Mouse (Mus musculus): ENCODE results near the gene Sept14. TPM values are rescaled to one million over a fixed set of nuclear protein-coding genes. Genes with fewer than 3 reads are reported as not detected.
"Not testable (repeated sequence)": the region's sequence is repeated elsewhere in the genome, so short reads cannot be mapped to it uniquely, and the experiment has no call there.

Gene Sept14
- not detected in 2 replicates for polyA plus RNA-seq (2012; rRNA removed)

DNA sequence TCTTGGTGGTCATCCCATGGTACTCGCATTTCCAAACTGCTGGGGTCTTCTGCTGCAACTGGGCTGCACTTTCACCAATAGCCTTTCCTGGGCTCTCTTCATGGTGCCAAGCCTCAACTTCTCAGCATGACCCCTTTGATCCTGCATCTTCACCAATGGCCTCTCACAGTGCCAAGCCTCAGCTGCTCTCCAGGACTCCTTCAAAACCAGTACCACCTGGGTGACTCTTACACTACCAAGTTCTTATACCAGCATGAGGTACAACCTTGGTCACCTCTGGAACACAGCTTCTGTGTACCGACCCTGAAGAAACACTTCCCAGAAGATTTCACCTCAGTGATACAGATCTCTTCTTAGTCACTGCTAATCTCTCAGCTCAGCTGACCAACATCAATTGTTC, at the start of gene Sept14:
TSS of gene Sept14 (minus strand) at position 101 of the 400 bp plus-strand sequence.
- no peak for DNase-seq (ENCODE audit: low spot score)

- no peak for DNase-seq (ENCODE audit: low spot score)
These were observed 48.6 kb upstream of the Sept14 start for GRCm38 (mm10) chr5:129756886-129757285.

GRCm38 (mm10) chr5:129744050-129744449, 35.7 kb upstream of the Sept14 start:
- DNase-seq (ENCODE audit: low spot score), result no peak

- DNase-seq (ENCODE audit: low spot score), result no peak
These were observed 34.7 kb upstream of the Sept14 start for GRCm38 (mm10) chr5:129742903-129743488.

GRCm38 (mm10) chr5:129740976-129741375, 32.7 kb upstream of the Sept14 start:
- no peak for DNase-seq (ENCODE audit: low spot score)

DNA sequence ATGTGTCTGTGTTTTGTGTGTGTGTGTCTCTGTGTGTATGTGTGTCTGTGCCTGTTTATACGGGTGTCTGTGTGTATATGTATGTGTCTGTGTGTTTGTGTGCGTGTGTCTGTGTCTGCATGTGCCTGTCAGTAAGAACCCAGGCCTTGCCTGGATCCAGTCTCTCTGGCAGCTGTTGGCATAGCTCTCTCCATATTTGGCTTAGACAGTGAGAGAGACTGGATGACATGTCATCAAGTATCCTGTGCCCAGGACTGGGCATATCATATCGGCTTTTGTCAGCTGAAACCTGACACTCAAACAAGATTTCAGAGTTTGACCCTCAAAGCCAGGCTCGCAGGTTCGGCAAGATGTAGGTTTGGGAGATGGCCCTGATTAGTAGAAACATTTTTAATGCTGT, 22.7 kb upstream of the Sept14 start:
- no peak for DNase-seq (ENCODE audit: low spot score)

- peak; percentile 26 for DNase-seq (ENCODE audit: low spot score)
These were observed 22.0 kb upstream of the Sept14 start for GRCm38 (mm10) chr5:129730344-129730743.

GRCm38 (mm10) chr5:129729286-129729685, 21.0 kb upstream of the Sept14 start:
- no peak for DNase-seq (ENCODE audit: low spot score)

DNA sequence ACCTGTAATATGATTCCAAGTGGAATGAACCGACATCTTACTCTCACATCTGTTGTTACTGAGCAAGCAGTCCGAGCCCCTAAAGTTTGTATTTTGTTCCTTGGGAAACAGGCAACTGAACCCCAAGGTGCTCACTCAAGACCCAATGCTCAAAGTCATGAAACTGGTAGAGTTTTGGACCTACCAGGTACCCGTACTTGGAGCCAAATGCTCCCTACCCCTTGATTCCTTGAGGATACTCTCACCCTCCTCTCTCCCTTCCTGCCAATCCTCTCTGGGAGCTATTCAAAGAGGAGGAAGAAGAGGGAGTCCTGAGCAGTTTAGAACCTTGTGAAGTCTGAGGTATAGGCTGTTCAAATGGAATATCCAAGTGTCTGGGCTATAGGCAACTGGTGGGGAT, 18.5 kb upstream of the Sept14 start:
- no peak for DNase-seq (ENCODE audit: low spot score)

DNA sequence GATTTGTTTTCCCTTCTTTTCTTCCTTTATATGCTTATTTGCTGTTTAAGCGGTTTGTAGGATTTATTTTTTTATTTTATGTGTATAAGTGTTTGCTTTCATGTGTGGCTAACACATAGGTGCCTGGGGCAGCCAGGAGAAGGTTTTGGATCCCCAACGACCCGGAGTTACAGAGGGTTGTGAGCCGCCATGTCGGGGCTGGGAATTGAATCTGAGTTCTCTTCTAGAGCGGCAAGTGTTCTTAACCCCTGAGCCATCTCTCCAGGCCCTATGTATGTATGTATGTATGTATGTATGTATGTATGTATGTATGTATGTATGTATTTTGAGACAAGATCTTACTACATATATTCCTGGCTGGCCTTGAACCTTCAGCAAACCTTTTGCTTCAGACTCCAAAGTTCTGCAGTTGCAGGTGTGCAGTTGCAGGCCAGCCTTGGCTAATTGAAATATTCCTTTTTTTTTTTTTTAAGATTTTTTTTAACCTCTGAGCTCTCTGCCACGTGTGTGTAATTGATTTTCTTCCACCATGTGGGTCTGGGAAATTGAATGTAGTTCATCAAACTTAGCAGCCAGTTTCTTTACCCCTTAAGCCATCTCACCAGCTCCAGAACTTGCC, 17.6 kb upstream of the Sept14 start:
- no peak for DNase-seq (ENCODE audit: low spot score)

- peak; percentile 96 for DNase-seq (ENCODE audit: low spot score)
These were observed 16.8 kb upstream of the Sept14 start, which contains the start of gene Nipsnap2 for GRCm38 (mm10) chr5:129724834-129725773. Gene Nipsnap2, plus strand, starts transcription at chr5:129725063.

GRCm38 (mm10) chr5:129724268-129724667, 16.0 kb upstream of the Sept14 start:
- no peak for DNase-seq (ENCODE audit: low spot score)

DNA sequence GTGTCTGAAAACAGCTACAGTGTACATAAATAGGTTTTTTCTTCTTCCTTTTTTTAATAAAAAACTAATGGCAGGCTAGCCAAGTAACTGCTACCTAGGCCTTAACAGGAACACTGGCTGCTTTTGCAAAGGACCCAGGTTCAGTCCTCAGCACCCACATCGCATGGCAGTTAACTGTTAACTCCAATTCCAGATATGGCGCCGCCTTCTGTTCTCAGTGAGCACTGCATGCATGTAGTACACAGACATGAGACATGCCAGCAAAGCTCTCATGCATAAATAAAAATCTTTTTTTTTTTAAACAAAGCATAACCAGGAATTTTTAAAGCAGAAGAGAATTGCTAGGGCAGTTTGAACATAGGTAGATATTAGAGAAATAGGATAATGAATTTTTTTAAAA, 11.9 kb upstream of the Sept14 start:
- no peak for DNase-seq (ENCODE audit: low spot score)

DNA sequence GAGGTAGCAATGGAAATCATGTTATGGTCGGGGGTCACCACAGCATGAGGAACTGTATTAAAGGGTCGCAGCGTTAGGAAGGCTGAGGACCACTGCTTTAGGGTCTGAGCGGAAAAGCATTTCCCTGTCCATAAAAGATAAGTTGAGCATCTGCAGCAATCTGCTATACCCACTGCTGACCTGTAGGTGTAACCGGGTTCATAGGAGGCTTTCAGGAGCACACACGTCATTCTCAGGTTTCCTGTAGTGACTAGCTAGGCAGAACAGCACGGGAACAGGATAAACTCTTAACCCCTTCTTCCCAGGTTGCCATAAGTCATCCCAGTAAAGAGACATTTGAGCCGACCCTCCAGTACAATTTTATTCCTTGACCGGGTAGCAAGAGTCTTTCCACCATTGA, 8.7 kb upstream of the Sept14 start:
- no peak for DNase-seq (ENCODE audit: low spot score)

GRCm38 (mm10) chr5:129715326-129715861, 7.1 kb upstream of the Sept14 start, which contains the start of gene Mrps17:
Gene Mrps17, plus strand, starts transcription at chr5:129715497.
- peak; percentile 80 for DNase-seq (ENCODE audit: low spot score)

GRCm38 (mm10) chr5:129703368-129703767, 4.9 kb downstream of the Sept14 start:
- DNase-seq (ENCODE audit: low spot score), result no peak

GRCm38 (mm10) chr5:129701706-129702105, 6.6 kb downstream of the Sept14 start:
- no peak for DNase-seq (ENCODE audit: low spot score)

DNA sequence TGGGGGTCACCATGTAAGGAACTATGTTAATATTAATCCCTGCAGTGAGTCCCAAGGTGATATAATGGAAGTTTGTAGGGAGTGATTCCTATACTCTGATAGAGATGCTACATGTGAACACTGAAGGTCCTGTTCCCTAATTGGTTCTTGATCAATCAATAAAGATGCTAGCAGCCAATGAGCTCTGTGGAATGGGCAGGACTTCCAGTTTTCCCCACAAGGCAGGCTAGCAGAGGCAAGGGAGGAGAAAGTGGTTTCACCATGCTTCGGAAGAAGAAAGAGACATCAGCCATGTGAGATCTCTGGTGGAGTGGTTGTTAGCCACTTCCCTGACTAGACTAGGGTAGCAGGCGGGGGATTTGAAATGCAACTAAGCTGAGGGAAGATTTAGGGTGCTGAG, 7.8 kb downstream of the Sept14 start:
- no peak for DNase-seq (ENCODE audit: low spot score)

- DNase-seq (ENCODE audit: low spot score), result no peak
These were observed 17.8 kb downstream of the Sept14 start for GRCm38 (mm10) chr5:129690528-129690927.

- DNase-seq (ENCODE audit: low spot score), result no peak
These were observed 20.7 kb downstream of the Sept14 start for GRCm38 (mm10) chr5:129687621-129688020.

DNA sequence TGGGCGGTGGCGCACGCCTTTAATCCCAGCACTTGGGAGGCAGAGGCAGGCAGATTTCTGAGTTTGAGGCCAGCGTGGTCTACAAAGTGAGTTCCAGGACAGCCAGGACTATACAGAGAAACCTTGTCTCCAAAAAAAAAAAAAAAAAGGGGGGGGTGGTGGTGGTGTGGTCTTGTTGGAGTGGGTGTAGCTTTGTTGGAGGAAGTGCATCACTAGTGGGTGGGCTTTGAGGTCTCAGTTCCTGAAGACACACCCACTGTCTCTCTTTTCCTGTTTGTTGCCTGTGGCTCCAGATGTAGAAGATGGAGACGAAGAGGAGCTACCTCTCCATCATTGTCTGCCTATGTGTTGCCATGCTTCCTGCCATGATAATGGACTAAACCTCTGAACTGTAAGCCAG, 23.2 kb downstream of the Sept14 start:
- DNase-seq (ENCODE audit: low spot score), result not testable (repeated sequence)

- DNase-seq (ENCODE audit: low spot score), result peak; percentile 74
These were observed 38.3 kb downstream of the Sept14 start, which contains the start of gene Zfp11 for GRCm38 (mm10) chr5:129670036-129670458. Gene Zfp11, minus strand, starts transcription at chr5:129670099.

All from urinary bladder, adult 2 months (tissue).